Mouse (Mus musculus): ENCODE measurements around the gene Lzic. TPM values are rescaled to one million over a fixed set of nuclear protein-coding genes. Genes with fewer than 3 reads are reported as not detected.

Gene Lzic
- polyA plus RNA-seq (2015; fragmentation: Nextera tagmentation; extraction: Ambion mirVana): 24.1 and 25.3 TPM in 2 replicates

DNA sequence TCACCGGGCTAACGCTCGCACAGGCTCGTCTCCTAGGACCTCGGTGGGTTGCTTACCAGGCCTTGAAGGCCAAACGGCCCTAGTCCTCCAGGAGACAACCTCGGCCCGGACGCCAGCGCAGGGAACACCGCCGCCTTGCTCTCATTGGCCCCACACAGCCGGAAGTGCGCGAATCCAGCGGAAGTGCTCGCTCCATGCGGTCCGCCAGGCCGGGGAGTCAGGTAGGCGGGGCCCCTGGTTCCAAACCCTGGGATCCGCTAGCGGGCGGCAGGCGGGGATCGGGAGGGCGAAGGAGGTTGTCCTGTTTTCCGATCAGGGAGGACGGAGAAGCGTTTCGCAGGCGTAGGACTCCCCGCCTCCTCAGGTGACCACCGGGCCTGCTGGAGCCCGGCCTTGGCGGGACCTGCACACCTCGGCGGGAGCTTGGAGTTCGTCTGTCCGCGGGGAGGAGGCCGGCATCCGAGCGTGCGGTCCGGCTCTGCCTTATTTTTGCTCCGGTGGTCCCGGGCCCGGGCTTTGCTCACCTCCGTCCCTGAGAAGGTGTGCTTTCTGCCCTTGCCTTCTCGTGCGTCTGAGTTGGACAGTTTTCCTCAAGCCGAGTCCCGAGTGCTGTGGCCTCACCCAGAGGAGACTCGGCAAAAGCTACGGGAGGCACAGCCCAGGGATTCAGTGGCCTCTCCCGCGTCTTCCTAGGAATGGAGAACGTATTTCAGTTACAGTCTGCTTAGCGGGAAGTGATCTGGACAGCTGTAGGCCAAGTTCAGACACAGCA is at the start of gene Lzic, which contains the start of gene Nmnat1:
Gene Lzic (plus strand): TSS at position 177 of the 772 bp plus-strand sequence.
Gene Nmnat1 (minus strand): TSS at position 150 of the 772 bp plus-strand sequence.

DNA sequence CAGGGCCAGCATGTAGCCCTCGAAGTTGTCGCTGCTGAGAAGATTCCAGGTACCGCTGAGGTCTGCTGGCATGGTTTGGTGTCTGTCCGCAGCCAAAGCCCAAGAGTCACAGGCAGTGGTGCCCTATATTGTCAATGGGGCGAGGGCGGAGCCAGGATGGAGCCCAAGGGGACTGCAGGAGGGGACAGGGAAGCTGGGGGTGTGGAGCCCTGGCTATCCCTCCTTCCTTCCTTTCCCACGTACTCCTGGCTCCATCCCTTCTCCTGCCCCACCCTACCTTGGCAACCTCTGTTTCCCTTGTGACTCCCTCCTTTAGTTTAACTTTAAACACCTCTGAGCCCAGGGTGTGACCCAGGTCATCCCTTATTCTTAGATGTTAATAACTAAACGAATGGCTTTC is 30.1 kb upstream of the Lzic start, which contains the start of gene Rbp7:
Gene Rbp7 (minus strand): TSS at position 100 of the 400 bp plus-strand sequence.

DNA sequence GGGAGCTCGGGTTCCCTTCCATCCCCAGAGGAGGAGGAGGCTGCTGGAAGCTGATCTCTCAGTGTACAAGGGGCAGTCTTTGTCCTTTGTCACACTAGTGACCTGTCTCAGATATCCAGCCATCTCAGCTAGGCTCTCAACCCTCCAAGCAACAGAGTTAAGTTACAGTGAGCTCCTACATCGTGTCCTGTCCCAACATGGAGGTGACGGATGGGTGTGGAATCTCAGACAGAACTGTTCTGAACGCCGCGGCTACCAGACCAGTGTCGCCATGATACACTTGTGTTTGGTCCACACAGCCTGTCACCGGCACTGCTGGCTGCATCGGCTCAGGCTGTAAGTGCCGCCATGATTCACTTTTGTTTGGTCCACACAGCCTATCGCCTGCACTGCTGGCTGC is 8.0 kb upstream of the Lzic start, which contains the start of gene Tmem274:
Gene Tmem274 (plus strand): TSS at position 301 of the 400 bp plus-strand sequence.

DNA sequence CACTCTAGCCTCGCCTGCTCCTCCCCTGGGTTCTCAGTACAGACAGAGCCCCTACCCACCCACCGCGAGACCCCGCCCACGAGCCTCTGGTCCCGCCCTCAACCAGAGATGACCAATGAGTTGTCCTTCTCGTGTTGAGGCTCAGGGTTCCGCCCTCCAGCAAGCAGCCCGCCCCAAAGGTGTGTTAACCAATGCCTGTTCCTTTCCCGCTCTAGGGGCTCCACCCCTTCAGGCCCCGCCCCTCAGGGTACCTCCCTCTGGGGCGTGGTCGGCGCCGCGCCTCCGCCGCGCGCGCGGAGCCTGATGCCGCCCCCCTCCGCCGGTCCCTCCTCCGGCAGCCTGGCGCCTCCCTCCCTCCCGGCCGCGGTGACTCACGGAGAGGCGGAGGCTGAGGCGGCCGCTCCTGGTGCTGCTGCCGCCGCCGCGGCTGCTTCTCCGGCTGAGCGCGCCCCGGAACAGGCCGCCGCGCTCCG is 32.9 kb downstream of the Lzic start, which contains the start of gene Ctnnbip1:
Gene Ctnnbip1 (plus strand): TSS at position 369 of the 473 bp plus-strand sequence.

Small RNAs within 50 kb of the gene (microRNA-seq; reads per million reads assigned to microRNA genes)
- 0 to 0.85 reads per million in 2 experiments for gene Mir5616

Other genes starting within 250 kb of the Lzic start
- 105 and 122 TPM in 2 replicates for gene Kif1b, start 177.5 kb upstream of the Lzic start, polyA plus RNA-seq (2015; fragmentation: Nextera tagmentation; extraction: Ambion mirVana)
- 26.1 and 27.8 TPM in 2 replicates for gene Ube4b, start 58.5 kb upstream of the Lzic start, polyA plus RNA-seq (2015; fragmentation: Nextera tagmentation; extraction: Ambion mirVana)
- gene Rbp7, start 30.3 kb upstream of the Lzic start, polyA plus RNA-seq (2015; fragmentation: Nextera tagmentation; extraction: Ambion mirVana): 10.7 and 18.3 TPM in 2 replicates
- not detected in 2 replicates for gene Tmem274, start 7.9 kb upstream of the Lzic start, polyA plus RNA-seq (2015; fragmentation: Nextera tagmentation; extraction: Ambion mirVana)
- gene Nmnat1, start within 50 bp of the Lzic start, polyA plus RNA-seq (2015; fragmentation: Nextera tagmentation; extraction: Ambion mirVana): 13.1 and 15.2 TPM in 2 replicates
- gene Ctnnbip1, start 33.0 kb downstream of the Lzic start, polyA plus RNA-seq (2015; fragmentation: Nextera tagmentation; extraction: Ambion mirVana): 100 and 119 TPM in 2 replicates
- gene Clstn1, start 101.2 kb downstream of the Lzic start, polyA plus RNA-seq (2015; fragmentation: Nextera tagmentation; extraction: Ambion mirVana): 17.3 and 17.4 TPM in 2 replicates
- gene Pik3cd, start 217.3 kb downstream of the Lzic start, polyA plus RNA-seq (2015; fragmentation: Nextera tagmentation; extraction: Ambion mirVana): 2.9 and 3.4 TPM in 2 replicates